Mouse (Mus musculus): Measurements from ENCODE around the gene Gm5105.

The Gm5105 gene

GRCm38 (mm10) chr3:138067288-138067687 is at the start of gene Gm5105:
TSS of gene Gm5105 (minus strand) at chr3:138067388.
- no peak for DNase-seq

- no peak for DNase-seq
These were observed 49.7 kb upstream of the Gm5105 start for GRCm38 (mm10) chr3:138116871-138117270.

GRCm38 (mm10) chr3:138114106-138114505 is 46.9 kb upstream of the Gm5105 start:
- DNase-seq, result no peak

DNA sequence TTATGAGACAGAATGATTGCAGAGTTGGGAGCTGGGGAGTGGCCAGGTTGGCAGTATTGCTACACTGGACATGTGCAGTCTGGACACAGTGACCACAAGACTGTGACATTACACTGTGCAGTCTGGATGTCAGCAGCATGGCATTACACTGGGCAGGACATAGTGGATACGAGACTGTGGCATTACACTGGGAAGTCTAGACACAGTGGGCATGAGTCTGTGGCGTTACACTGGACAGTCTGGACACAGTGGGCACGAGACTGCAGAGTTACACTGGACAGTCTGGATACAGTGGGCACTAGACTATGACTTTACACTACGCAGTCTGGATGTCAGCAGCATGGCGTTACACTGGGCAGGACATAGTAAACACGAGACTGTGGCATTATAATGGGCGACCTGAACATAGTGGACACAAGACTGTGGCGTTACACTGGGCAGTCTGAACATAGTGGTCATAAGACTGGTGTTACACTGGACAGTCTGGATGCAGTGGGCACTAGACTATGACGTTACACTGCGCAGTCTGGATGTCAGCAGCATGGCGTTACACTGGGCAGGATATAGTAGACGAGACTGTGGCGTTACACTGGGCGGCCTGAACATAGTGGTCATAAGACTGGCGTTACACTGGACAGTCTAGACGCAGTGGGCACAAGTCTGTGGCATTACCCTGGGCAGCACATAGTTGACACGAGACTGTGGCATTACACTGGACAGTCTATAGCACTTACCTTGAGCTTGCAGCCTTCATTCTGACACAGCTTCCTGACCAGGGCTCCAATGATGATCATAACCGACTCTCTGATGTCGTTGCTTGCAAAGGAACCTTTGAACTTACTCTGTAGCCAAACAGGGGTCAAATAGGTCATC is 44.0 kb upstream of the Gm5105 start:
- no peak for DNase-seq

DNA sequence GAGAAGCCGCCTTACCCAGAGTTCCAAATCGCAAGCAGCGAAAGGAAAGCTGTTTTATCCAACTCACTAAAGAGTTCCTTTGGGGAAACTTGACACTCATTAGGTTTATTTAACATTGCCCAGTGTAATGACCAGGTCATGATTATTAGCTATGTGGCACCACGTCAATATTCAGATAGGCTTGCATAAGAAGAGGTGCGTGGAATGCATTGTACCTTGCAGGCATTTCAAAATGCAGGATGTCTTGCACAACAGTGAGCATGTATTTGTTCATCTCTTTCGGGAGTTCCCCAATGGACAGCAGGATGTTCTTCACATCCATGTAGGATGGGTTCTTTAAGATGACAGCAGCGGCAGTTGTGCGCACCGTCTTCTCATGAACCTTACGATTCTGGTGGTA is 39.7 kb upstream of the Gm5105 start:
- no peak for DNase-seq

DNA sequence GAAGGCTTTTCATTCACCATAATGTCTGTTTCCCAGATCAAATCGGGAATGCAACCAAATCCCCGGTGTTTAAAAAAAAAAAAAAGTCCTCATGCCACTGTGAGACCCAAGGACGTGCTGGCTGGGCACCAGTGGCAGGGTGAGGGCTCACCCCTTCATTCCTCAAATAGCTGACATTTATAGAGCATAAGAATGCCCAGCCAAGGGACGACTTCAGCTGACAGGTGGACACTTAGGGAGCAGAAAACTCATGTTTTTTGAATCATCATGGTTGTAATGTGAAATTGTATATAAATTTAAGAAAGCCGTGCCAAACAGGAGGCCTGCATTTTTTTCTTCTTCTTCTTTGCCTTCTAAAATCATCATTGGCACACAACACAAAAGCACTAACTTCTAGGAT is 37.9 kb upstream of the Gm5105 start:
- DNase-seq, result no peak

DNA sequence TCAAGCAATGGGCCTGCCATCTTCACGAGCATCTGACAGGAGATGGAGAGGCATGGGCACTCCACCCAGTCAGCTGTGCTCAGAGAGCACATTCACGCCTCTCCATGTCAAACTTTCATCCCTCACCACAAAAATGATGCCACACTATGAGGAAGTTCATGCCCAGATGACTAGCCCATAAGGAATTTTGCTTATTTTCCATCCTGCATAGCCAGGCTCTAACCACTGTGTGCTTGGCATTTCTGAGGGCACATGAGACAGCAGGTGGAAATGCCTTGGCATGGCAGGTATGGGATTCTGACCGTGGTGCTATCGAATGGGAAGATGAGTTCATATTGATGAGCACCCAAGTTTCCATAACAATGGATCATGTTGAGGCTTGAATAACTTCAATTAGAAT is 36.5 kb upstream of the Gm5105 start:
- no peak for DNase-seq

GRCm38 (mm10) chr3:138101936-138102335 is 34.7 kb upstream of the Gm5105 start:
- DNase-seq, result no peak

DNA sequence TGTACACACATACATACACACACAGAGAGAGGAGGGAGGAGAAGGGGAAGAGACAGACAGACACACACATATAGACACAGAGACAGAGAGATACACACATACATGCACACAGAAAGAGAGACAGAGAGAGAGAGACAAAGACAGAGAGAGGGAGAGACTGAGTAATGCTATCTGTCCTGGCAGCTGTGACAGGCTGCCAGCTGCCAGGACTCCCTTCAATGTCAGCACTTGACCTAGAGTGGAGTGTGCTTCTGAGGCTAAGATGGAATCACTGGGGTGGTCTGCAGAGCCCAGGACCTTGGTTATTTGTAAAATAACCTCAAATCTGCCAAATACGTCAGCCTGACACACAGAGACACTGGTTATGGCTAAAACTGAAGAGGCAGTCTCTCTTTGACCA is 30.5 kb upstream of the Gm5105 start:
- DNase-seq, result no peak

DNA sequence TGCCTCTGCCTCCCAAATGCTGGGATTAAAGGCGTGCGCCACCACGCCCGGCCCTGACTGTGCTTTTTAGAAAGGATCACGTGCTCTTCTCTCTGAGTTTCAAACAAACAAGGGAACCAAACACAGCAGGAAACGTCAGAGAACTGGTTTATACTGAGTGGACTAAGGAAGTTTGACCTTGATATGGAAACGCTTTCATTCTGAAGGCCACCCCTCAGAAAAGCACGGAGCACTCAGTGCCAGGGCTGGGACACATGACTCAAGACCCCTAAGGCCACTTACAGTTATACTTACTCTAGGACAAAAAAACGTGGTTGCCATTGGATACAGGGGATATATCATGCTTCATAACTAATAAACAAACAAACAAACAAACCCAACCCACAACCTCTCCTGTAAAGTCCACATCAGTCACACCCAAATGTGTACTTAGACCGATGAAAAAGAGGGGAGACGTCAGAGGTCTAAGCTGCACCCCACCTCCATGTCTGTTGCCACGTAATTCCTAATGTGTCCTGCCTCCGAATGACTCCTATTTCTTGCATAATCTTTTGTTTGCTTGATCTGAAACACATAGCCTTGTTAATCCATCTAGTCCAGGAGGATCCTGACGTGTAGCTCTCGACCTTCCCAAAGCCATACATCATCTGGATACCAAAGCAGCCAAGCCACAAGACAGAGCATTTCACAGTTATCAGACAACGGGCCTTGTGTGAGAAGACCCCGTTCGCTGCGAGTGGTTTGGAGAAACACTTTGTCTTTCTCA is 29.3 kb upstream of the Gm5105 start:
- DNase-seq, result no peak

DNA sequence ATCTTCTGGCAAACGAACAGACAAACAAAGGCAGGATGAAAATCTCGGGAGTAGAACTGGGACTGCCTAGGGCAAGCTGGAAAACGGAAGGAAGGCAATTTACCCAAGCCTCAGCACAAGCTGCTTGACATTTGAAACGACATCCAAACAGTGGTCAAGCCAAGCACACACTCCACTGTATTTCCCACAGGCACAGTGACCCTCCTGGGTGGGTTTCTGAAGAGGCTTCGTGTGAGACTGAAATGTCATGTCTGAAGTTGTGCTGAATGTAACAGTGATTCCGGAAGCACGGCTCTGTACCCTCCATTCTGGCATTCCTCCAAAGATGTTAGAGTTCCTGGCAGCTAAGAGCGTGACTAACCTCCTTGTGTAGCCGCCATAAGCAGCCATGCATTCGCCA is 28.5 kb upstream of the Gm5105 start:
- peak in 1 of 2 experiments; percentile 44 for DNase-seq

GRCm38 (mm10) chr3:138095301-138095700 is 28.1 kb upstream of the Gm5105 start:
- DNase-seq, result no peak

- no peak for DNase-seq
These were observed 16.7 kb upstream of the Gm5105 start for GRCm38 (mm10) chr3:138083896-138084295.

GRCm38 (mm10) chr3:138083073-138083637 is 16.0 kb upstream of the Gm5105 start:
- DNase-seq, result no peak

DNA sequence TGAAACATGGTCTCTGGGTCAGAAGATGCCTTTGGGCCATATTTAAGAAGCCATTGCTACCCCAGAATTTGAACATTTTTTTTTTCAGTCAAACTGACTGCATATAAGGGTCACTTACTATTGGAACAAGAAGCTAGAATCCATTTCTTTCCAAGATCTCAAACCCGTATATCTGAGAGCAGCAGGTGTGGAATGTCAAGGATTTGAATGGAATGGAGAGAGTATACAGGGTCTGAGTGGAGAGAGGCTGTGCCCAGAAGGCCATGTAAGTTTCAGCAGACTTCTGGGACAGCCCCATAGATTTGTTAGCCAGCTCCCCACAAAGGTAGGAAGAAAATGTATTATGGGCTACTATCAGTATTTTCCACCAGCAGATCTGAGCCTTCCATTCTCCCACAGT is 11.5 kb upstream of the Gm5105 start:
- no peak for DNase-seq

DNA sequence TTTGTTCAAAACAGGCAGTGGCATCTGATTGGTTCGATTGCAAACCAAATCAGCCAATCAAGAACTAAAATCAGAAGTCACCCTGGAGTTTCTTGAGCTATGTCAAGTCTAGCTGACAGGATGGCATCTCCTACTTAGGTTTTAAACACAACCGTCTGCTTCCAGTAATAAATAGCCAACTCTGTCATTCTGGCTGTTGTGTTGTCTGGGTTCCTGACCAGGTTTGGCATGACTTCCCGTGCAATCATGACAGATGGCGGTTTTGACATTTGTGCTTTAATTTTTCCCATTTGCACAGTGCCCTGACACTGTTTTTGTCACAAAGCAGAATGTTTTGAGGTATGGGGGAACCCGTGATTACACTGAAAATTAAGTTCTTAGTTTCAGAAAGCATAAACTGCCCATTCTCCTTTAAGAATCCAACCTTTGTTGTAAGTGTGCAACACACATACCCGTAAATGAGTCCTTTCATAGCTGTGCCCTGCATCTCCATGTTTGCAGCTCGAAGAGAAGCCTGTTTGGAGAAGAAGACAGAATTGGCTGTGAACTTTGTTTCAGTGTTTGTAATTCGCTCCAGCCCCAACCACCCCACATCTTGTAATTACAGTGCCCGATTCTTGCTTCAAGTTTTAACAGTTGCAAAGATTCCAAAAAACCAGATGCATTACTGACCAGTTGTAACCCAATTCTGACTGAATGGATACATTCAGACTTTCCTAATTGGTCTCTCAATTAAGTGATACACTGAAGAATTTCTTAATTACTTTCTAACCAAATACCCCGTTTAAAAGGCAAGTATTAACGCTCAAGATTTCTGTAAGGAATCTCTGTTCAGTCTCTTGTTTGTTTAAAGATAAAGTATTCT is 10.5 kb upstream of the Gm5105 start:
- no peak for DNase-seq

GRCm38 (mm10) chr3:138075209-138075608 is 8.0 kb upstream of the Gm5105 start:
- DNase-seq, result peak; percentile 24 to 31

GRCm38 (mm10) chr3:138074214-138074613 is 7.0 kb upstream of the Gm5105 start:
- DNase-seq, result no peak

- DNase-seq, result no peak
These were observed 4.4 kb upstream of the Gm5105 start for GRCm38 (mm10) chr3:138071476-138072073.

DNA sequence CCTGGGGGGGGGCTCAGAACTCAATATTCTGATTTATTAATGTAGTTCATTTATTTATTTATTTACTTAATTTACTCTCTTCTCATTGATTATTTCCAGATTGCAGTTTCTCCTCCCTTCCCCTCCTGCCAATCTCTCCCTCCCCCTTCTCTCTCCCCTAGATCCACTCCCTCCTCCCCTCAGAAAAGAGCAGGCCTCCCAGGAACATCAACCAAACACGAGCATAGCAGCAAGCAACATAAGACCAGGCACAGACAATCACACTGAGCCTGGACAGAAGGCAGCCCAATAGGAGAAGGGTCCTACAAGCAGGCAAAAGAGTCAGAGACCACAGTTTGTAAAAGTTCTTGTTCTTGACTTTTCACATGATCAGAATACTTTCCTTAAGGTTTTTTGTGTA is 3.8 kb upstream of the Gm5105 start:
- no peak for DNase-seq

GRCm38 (mm10) chr3:138069756-138070511 is 2.7 kb upstream of the Gm5105 start:
- DNase-seq, result no peak

GRCm38 (mm10) chr3:138068103-138068502 is 915 bp upstream of the Gm5105 start:
- DNase-seq, result no peak
